Mouse (Mus musculus) erythroblast, embryonic 14.5 days (primary cell): ENCODE measurements at regions not wholly inside any gene's neighbourhood (a gene's known extent, or its start where the extent isn't known, plus 50 kb on each side); places are given as distances from the start of the nearest gene placed in this dataset.

Experiments
- GATA1 ChIP-seq: IDR thresholded peaks from 2 replicates; pipeline ENCODE4 v1.6.1; 2012; ENCODE audit warnings: low read length, inconsistent platforms, mixed read lengths
- TAL1 ChIP-seq: IDR thresholded peaks from 3 replicates; pipeline ENCODE4 v1.6.1; 2012; ENCODE audit warnings: low read length, inconsistent platforms, mixed read lengths

DNA sequence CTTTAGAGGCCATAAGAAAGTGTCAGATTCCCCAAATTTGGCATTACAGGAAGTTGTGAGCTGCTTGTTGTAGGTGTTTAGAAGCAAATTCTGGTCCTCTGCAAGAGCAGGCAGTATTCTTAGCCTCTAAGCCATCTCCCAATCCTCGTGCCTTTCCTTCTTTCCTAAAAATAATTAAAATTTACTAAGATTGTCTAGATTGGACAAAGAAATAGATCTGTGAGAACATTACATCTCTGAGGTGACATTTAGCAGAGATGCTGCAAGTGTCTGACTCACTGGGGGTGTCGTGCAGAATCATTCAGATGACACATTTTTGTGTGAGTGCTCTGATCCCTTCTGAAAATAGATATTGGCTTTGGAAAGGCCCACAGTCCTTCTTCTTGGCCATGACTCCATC, 330.7 kb upstream of the Castor2 start:
- no peak for TF ChIP-seq GATA1
- TF ChIP-seq TAL1, result no peak
